Mouse (Mus musculus): Measurements from ENCODE around the gene Gbp3.

DNA sequence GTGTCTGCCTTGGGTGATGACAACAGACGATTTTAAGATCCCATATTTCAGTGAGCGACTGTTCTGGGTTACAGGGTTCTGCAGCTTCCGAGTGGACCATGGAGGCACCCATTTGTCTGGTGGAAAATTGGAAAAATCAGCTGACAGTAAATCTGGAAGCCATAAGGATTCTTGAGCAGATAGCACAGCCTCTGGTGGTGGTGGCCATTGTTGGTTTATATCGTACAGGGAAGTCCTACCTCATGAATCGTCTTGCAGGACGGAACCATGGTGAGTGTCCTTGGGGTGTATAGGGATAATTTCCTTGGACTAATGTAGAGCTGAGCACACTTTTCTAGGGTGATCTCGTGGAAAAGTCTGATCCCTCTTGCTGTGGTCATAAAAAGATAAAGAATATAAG lies 1.8 kb downstream of the Gbp3 start:
- TF ChIP-seq KAT2A (conservative IDR thresholded peaks at IDR 0.05; ENCODE audit: low read depth, low read length) = no peak
- no peak for TF ChIP-seq CTCF (IDR thresholded peaks at IDR 0.05 in 2 of 3, conservative IDR thresholded peaks at IDR 0.05 in 1 of 3; ENCODE audit: control insufficient read depth in 1 of 3, insufficient read depth in 1 of 3, low read depth in 2 of 3, low read length in 3 of 3, poor library complexity in 1 of 3, severe bottlenecking in 1 of 3)
- TF ChIP-seq CHD1 (IDR thresholded peaks at IDR 0.05; ENCODE audit: low read depth, low read length) = no peak
- TF ChIP-seq USF1 (IDR thresholded peaks at IDR 0.05; ENCODE audit: low read depth, low read length) = no peak
- TF ChIP-seq CHD2 (IDR thresholded peaks at IDR 0.05; ENCODE audit: low read length) = no peak

Measured in MEL (cell line).